Mouse (Mus musculus): ENCODE results near the gene Idi2.

Idi2 gene

GRCm38 (mm10) chr13:8999464-8999863, 46.8 kb downstream of the Idi2 start:
- DNase-seq = no peak

- DNase-seq = no peak
These were observed 50.6 kb downstream of the Idi2 start for GRCm38 (mm10) chr13:9003306-9003705.

All from kidney, postnatal 10 days (tissue).